Mouse (Mus musculus): ENCODE measurements around the gene Irgq.

Irgq gene

GRCm38 (mm10) chr7:24530062-24530931 is at the start of gene Irgq:
TSS of gene Irgq (plus strand) at chr7:24530689.
- TF ChIP-seq GATA4 (IDR thresholded peaks at IDR 0.05; ENCODE audit: insufficient replicate concordance, low read length), result no peak

- no peak for TF ChIP-seq GATA4 (IDR thresholded peaks at IDR 0.05; ENCODE audit: insufficient replicate concordance, low read length)
These were observed 49.5 kb upstream of the Irgq start for GRCm38 (mm10) chr7:24480986-24481473.

- no peak for TF ChIP-seq GATA4 (IDR thresholded peaks at IDR 0.05; ENCODE audit: insufficient replicate concordance, low read length)
These were observed 48.8 kb upstream of the Irgq start, which contains the start of gene Cadm4 for GRCm38 (mm10) chr7:24481474-24482207. TSS of gene Cadm4 (plus strand) at chr7:24482023.

GRCm38 (mm10) chr7:24482208-24483020 is 48.1 kb upstream of the Irgq start:
- no peak for TF ChIP-seq GATA4 (IDR thresholded peaks at IDR 0.05; ENCODE audit: insufficient replicate concordance, low read length)

- no peak for TF ChIP-seq GATA4 (IDR thresholded peaks at IDR 0.05; ENCODE audit: insufficient replicate concordance, low read length)
These were observed 45.0 kb upstream of the Irgq start for GRCm38 (mm10) chr7:24485481-24485880.

- TF ChIP-seq GATA4 (IDR thresholded peaks at IDR 0.05; ENCODE audit: insufficient replicate concordance, low read length), result no peak
These were observed 43.8 kb upstream of the Irgq start for GRCm38 (mm10) chr7:24486654-24487130.

- TF ChIP-seq GATA4 (IDR thresholded peaks at IDR 0.05; ENCODE audit: insufficient replicate concordance, low read length), result no peak
These were observed 43.1 kb upstream of the Irgq start for GRCm38 (mm10) chr7:24487403-24487802.

GRCm38 (mm10) chr7:24488303-24488702 is 42.2 kb upstream of the Irgq start:
- TF ChIP-seq GATA4 (IDR thresholded peaks at IDR 0.05; ENCODE audit: insufficient replicate concordance, low read length), result no peak

GRCm38 (mm10) chr7:24499856-24500577 is 30.5 kb upstream of the Irgq start:
- TF ChIP-seq GATA4 (IDR thresholded peaks at IDR 0.05; ENCODE audit: insufficient replicate concordance, low read length), result no peak

- no peak for TF ChIP-seq GATA4 (IDR thresholded peaks at IDR 0.05; ENCODE audit: insufficient replicate concordance, low read length)
These were observed 29.6 kb upstream of the Irgq start for GRCm38 (mm10) chr7:24500929-24501328.

- no peak for TF ChIP-seq GATA4 (IDR thresholded peaks at IDR 0.05; ENCODE audit: insufficient replicate concordance, low read length)
These were observed 29.0 kb upstream of the Irgq start for GRCm38 (mm10) chr7:24501492-24501891.

GRCm38 (mm10) chr7:24504004-24504403 is 26.5 kb upstream of the Irgq start:
- TF ChIP-seq GATA4 (IDR thresholded peaks at IDR 0.05; ENCODE audit: insufficient replicate concordance, low read length), result no peak

GRCm38 (mm10) chr7:24504868-24505267 is 25.6 kb upstream of the Irgq start:
- no peak for TF ChIP-seq GATA4 (IDR thresholded peaks at IDR 0.05; ENCODE audit: insufficient replicate concordance, low read length)

GRCm38 (mm10) chr7:24505447-24506064 is 24.9 kb upstream of the Irgq start:
- no peak for TF ChIP-seq GATA4 (IDR thresholded peaks at IDR 0.05; ENCODE audit: insufficient replicate concordance, low read length)
